Mouse (Mus musculus) neural tube, embryonic 15.5 days (tissue): Measurements from ENCODE around the gene Sars2. TPM values are rescaled to one million over a fixed set of nuclear protein-coding genes. Genes with fewer than 3 reads are reported as not detected.
A peak's percentile ranks its signal among the peaks of the same experiment; 100 is the strongest.

Experiments
- ATAC-seq: fragments of 200-750 bp; cut with Nextera tagmentation; 2 replicates; pipeline ENCODE4 v1.8.0; 2017; ENCODE audit warnings: mild to moderate bottlenecking, moderate TSS enrichment, moderate library complexity; ENCODE audit not compliant: low FRiP score
- H3K27ac ChIP-seq: fragments of 300-500 bp; sonication (generic); replicated peaks from 2 replicates; pipeline ENCODE4 v1.5.1; 2015; ENCODE audit warnings: mild to moderate bottlenecking, inconsistent platforms
- H3K27me3 ChIP-seq: fragments of 300-500 bp; sonication (generic); replicated peaks from 2 replicates; pipeline ENCODE4 v1.6.1; 2015; ENCODE audit warnings: inconsistent platforms
- H3K36me3 ChIP-seq: fragments of 300-500 bp; sonication (generic); 2 replicates; pipeline ENCODE4 v1.6.1; 2015; ENCODE audit warnings: inconsistent platforms
- H3K4me1 ChIP-seq: fragments of 300-500 bp; sonication (generic); 2 replicates; pipeline ENCODE4 v1.6.1; 2015; ENCODE audit warnings: inconsistent platforms
- H3K4me2 ChIP-seq: fragments of 300-500 bp; sonication (generic); 2 replicates; pipeline ENCODE4 v1.6.1; 2015; ENCODE audit warnings: inconsistent platforms, mild to moderate bottlenecking, moderate library complexity
- H3K4me3 ChIP-seq: fragments of 300-500 bp; sonication (generic); replicated peaks from 2 replicates; pipeline ENCODE4 v1.5.1; 2015; ENCODE audit warnings: mild to moderate bottlenecking, inconsistent platforms
- H3K9ac ChIP-seq: fragments of 300-500 bp; sonication (generic); replicated peaks from 2 replicates; pipeline ENCODE4 v1.6.1; 2015; ENCODE audit warnings: mild to moderate bottlenecking, inconsistent platforms
- H3K9me3 ChIP-seq: fragments of 300-500 bp; sonication (generic); replicated peaks from 2 replicates; pipeline ENCODE4 v1.6.1; 2016; ENCODE audit warnings: inconsistent platforms
- WGBS: fragments of 180-500 bp; shearing (Covaris S2); methylation state at CpG from one replicate; pipeline ENCODE4 v1.1.7; 2015; ENCODE audit warnings: mixed read lengths; 5-methylcytosine and 5-hydroxymethylcytosine counted together
- polyA plus RNA-seq: library from polyadenylated mRNA; unstranded; fragments of >200 nt; fragmentation: Nextera tagmentation; extraction: Ambion mirVana; gene quantifications from 2 replicates; pipeline ENCODE4 v1.2.1, GENCODE M21; 2015

Sars2 gene
- polyA plus RNA-seq, 1 experiment from 2014 or later, result 19.7 TPM

GRCm38 (mm10) chr7:28732341-28733142, 9.2 kb upstream of the Sars2 start:
- no peaks in the 10 kb centered on the region for H3K9me3 ChIP-seq
- H3K27ac ChIP-seq, result no peak overlapping the region
- H3K9ac ChIP-seq, result peak overlapping the region; percentile 42; the same call in 1 of the 2 replicates
- 3% methylated on average over 58 of the region's 58 CpGs for WGBS
- peak overlapping the region; percentile 44 for H3K4me3 ChIP-seq
- H3K36me3 ChIP-seq, result peaks cover 7% of the 10 kb centered on the region; the same call in 1 of the 2 replicates
- H3K27me3 ChIP-seq, result peaks cover 11% of the 10 kb centered on the region
- peak overlapping the region; percentile 77 for H3K4me2 ChIP-seq
- peaks cover 16% of the 10 kb centered on the region for H3K4me1 ChIP-seq
- peak; percentile 84 for ATAC-seq

- Histone ChIP-seq H3K27ac (no peak overlapping the region), H3K4me2 (peak overlapping the region; percentile 77), H3K9me3 (no peaks in the 10 kb centered on the region), H3K27me3 (peaks cover 11% of the 10 kb centered on the region), H3K9ac (no peak overlapping the region), H3K4me3 (peak overlapping the region; percentile 44), H3K36me3 (peaks cover 10% of the 10 kb centered on the region; the same call in 1 of the 2 replicates), H3K4me1 (peaks cover 12% of the 10 kb centered on the region)
- ATAC-seq, result peak; percentile 38
- 6% methylated on average over 11 of the region's 11 CpGs for WGBS
These were observed 8.6 kb upstream of the Sars2 start for GRCm38 (mm10) chr7:28733211-28733610.

- Histone ChIP-seq H3K27me3 (peaks cover 11% of the 10 kb centered on the region), H3K9me3 (no peaks in the 10 kb centered on the region), H3K4me1 (peaks cover 22% of the 10 kb centered on the region), H3K4me3 (no peak overlapping the region), H3K27ac (no peak overlapping the region), H3K9ac (no peak overlapping the region), H3K36me3 (peaks cover 23% of the 10 kb centered on the region), H3K4me2 (no peak overlapping the region)
- WGBS, result 83% methylated on average over 6 of the region's 6 CpGs
- ATAC-seq, result no peak
These were observed 6.1 kb upstream of the Sars2 start for GRCm38 (mm10) chr7:28735701-28736100.

GRCm38 (mm10) chr7:28739829-28740228, 2.0 kb upstream of the Sars2 start:
- Histone ChIP-seq H3K9ac (no peak overlapping the region), H3K4me1 (peaks cover 26% of the 10 kb centered on the region), H3K9me3 (no peaks in the 10 kb centered on the region), H3K4me3 (no peak overlapping the region), H3K27me3 (no peaks in the 10 kb centered on the region), H3K4me2 (no peak overlapping the region), H3K36me3 (peaks cover 26% of the 10 kb centered on the region), H3K27ac (no peak overlapping the region)
- 94% methylated on average over 21 of the region's 21 CpGs for WGBS
- ATAC-seq, result no peak

GRCm38 (mm10) chr7:28740949-28741348, 843 bp upstream of the Sars2 start:
- ATAC-seq, result no peak
- H3K4me3 ChIP-seq, result peak overlapping the region; percentile 91
- no peaks in the 10 kb centered on the region for H3K27me3 ChIP-seq
- H3K36me3 ChIP-seq, result peaks cover 32% of the 10 kb centered on the region
- 45% methylated on average over 9 of the region's 9 CpGs for WGBS
- peaks cover 26% of the 10 kb centered on the region for H3K4me1 ChIP-seq
- H3K27ac ChIP-seq, result peak overlapping the region; percentile 95
- H3K4me2 ChIP-seq, result peak overlapping the region; percentile 89
- H3K9me3 ChIP-seq, result no peaks in the 10 kb centered on the region
- H3K9ac ChIP-seq, result peak overlapping the region; percentile 74

- H3K27me3 ChIP-seq, result no peaks in the 10 kb centered on the region
- no peaks in the 10 kb centered on the region for H3K9me3 ChIP-seq
- peaks cover 32% of the 10 kb centered on the region for H3K36me3 ChIP-seq
- H3K27ac ChIP-seq, result peak overlapping the region; percentile 95
- ATAC-seq, result peak; percentile 21
- H3K4me1 ChIP-seq, result peaks cover 26% of the 10 kb centered on the region
- H3K9ac ChIP-seq, result peak overlapping the region; percentile 74
- WGBS, result 3% methylated on average over 13 of the region's 13 CpGs
- H3K4me2 ChIP-seq, result peak overlapping the region; percentile 89
- H3K4me3 ChIP-seq, result peak overlapping the region; percentile 91
These were observed 454 bp upstream of the Sars2 start for GRCm38 (mm10) chr7:28741368-28741708.

GRCm38 (mm10) chr7:28749935-28750334, 8.1 kb downstream of the Sars2 start:
- ATAC-seq, result no peak

GRCm38 (mm10) chr7:28756079-28756478, 14.3 kb downstream of the Sars2 start, which contains the start of gene Ccer2:
Ccer2 (plus strand) TSS chr7:28756174.
- no peak for ATAC-seq
- H3K36me3 ChIP-seq, result peaks cover 32% of the 10 kb centered on the region
- 5% methylated on average over 17 of the region's 17 CpGs for WGBS

More at GRCm38 (mm10) chr7:28749935-28750334, 8.1 kb downstream of the Sars2 start:
- H3K36me3 ChIP-seq, result peaks cover 14% of the 10 kb centered on the region
- 96% methylated on average over 7 of the region's 7 CpGs for WGBS
- H3K4me1 ChIP-seq, result no peaks in the 10 kb centered on the region
- H3K27me3 ChIP-seq, result no peaks in the 10 kb centered on the region
- H3K4me2 ChIP-seq, result no peak overlapping the region
- no peak overlapping the region for H3K9ac ChIP-seq
- H3K27ac ChIP-seq, result no peak overlapping the region
- H3K4me3 ChIP-seq, result no peak overlapping the region
- H3K9me3 ChIP-seq, result no peaks in the 10 kb centered on the region

GRCm38 (mm10) chr7:28758623-28759022, 16.8 kb downstream of the Sars2 start:
- H3K36me3 ChIP-seq, result peaks cover 46% of the 10 kb centered on the region

More at GRCm38 (mm10) chr7:28756079-28756478, 14.3 kb downstream of the Sars2 start, which contains the start of gene Ccer2:
- H3K27me3 ChIP-seq, result peaks cover 16% of the 10 kb centered on the region
- H3K9me3 ChIP-seq, result no peaks in the 10 kb centered on the region
- H3K9ac ChIP-seq, result peak within 1 kb of the TSS; percentile 24; the same call in 1 of the 2 replicates
- H3K4me1 ChIP-seq, result peaks cover 9% of the 10 kb centered on the region
- H3K4me3 ChIP-seq, result peak within 1 kb of the TSS; percentile 20
- H3K27ac ChIP-seq, result no peak within 1 kb of the TSS
- H3K4me2 ChIP-seq, result peak within 1 kb of the TSS; percentile 54

GRCm38 (mm10) chr7:28761907-28762306, 20.1 kb downstream of the Sars2 start:
- no peak overlapping the region for H3K27ac ChIP-seq
- WGBS, result 93% methylated on average over 9 of the region's 9 CpGs
- H3K4me1 ChIP-seq, result peaks cover 16% of the 10 kb centered on the region
- H3K9ac ChIP-seq, result no peak overlapping the region
- no peak for ATAC-seq
- peaks cover under 1% of the 10 kb centered on the region; the same call in 1 of the 2 replicates for H3K27me3 ChIP-seq
- no peak overlapping the region for H3K4me2 ChIP-seq
- H3K9me3 ChIP-seq, result no peaks in the 10 kb centered on the region
- no peak overlapping the region for H3K4me3 ChIP-seq
- H3K36me3 ChIP-seq, result peaks cover 46% of the 10 kb centered on the region

More at GRCm38 (mm10) chr7:28758623-28759022, 16.8 kb downstream of the Sars2 start:
- peaks cover 9% of the 10 kb centered on the region for H3K4me1 ChIP-seq
- WGBS, result 81% methylated on average over 13 of the region's 13 CpGs
- no peaks in the 10 kb centered on the region for H3K9me3 ChIP-seq
- H3K27me3 ChIP-seq, result peaks cover 16% of the 10 kb centered on the region
- no peak for ATAC-seq
- no peak overlapping the region for H3K27ac ChIP-seq
- no peak overlapping the region for H3K9ac ChIP-seq
- H3K4me2 ChIP-seq, result no peak overlapping the region
- H3K4me3 ChIP-seq, result no peak overlapping the region

GRCm38 (mm10) chr7:28765211-28765610, 23.4 kb downstream of the Sars2 start:
- H3K27me3 ChIP-seq, result no peaks in the 10 kb centered on the region
- peak overlapping the region; percentile 69 for H3K4me3 ChIP-seq
- H3K4me2 ChIP-seq, result peak overlapping the region; percentile 70
- H3K9ac ChIP-seq, result 0 out of 2 replicates have a peak overlapping the region, but pooled peaks have one; percentile 66
- WGBS, result 88% methylated on average over 6 of the region's 6 CpGs
- H3K4me1 ChIP-seq, result peaks cover 39% of the 10 kb centered on the region
- no peaks in the 10 kb centered on the region for H3K9me3 ChIP-seq
- ATAC-seq, result no peak
- H3K36me3 ChIP-seq, result peaks cover 27% of the 10 kb centered on the region
- no peak overlapping the region for H3K27ac ChIP-seq
